Mouse (Mus musculus): ENCODE measurements at regions not wholly inside any gene's neighbourhood (a gene's known extent, or its start where the extent isn't known, plus 50 kb on each side); places are given as distances from the start of the nearest gene placed in this dataset.

- 97% methylated on average over 5 of the region's 5 CpGs for WGBS
- H3K4me3 ChIP-seq (ENCODE audit: insufficient read depth, low read depth, low read length), result no peak overlapping the region
- H3K27me3 ChIP-seq (ENCODE audit: control insufficient read depth, insufficient read depth, low read length), result no peaks in the 10 kb centered on the region
- H3K9ac ChIP-seq (ENCODE audit: low read depth, low read length), result no peak overlapping the region
- TF ChIP-seq POLR2A (IDR thresholded peaks at IDR 0.05; ENCODE audit: extremely low read depth, insufficient read depth, low read length) (no peak), CTCF (IDR thresholded peaks at IDR 0.05; ENCODE audit: low read depth, low read length) (no peak)
- H3K4me1 ChIP-seq (ENCODE audit: control insufficient read depth, insufficient read depth, low read length), result 0 out of 2 replicates have a peak, but pooled peaks cover 2% of the 10 kb centered on the region
- no peaks in the 10 kb centered on the region for H3K79me2 ChIP-seq (ENCODE audit: control insufficient read depth, insufficient read depth, low read length)
- no peak for DNase-seq (ENCODE audit: extremely low read depth, low read depth, low spot score)
- no peak overlapping the region for H3K27ac ChIP-seq (replicated peaks; ENCODE audit: insufficient read depth, low read depth, low read length)
- no peaks in the 10 kb centered on the region for H3K36me3 ChIP-seq (ENCODE audit: control insufficient read depth, insufficient read depth, low read length)
These were observed 123.8 kb upstream of the Hs6st1 start for GRCm38 (mm10) chr1:35944376-35944775.

DNA sequence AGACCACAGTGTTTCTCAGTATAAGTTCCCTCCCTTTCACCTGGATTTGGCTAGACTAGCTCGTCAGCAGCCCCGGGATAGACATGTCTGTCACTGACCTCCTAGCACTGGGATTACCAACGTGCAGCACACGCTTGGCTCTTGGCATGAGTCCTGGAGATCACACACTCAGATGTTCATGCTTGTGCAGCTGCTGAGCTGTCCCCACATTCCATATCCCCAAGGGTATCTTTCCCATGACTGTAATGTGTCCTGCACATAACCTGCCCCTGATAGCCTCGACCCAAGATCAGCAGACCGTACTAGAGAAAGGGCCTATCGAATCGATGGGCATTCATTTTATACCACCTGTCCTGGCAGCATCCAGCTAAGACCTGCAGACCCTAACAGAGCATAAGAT is 123.4 kb upstream of the Hs6st1 start:
- DNase-seq (ENCODE audit: extremely low read depth, low read depth, low spot score), result no peak
- Histone ChIP-seq H3K4me3 (ENCODE audit: insufficient read depth, low read depth, low read length) (no peak overlapping the region), H3K27ac (replicated peaks; ENCODE audit: insufficient read depth, low read depth, low read length) (no peak overlapping the region), H3K79me2 (ENCODE audit: control insufficient read depth, insufficient read depth, low read length) (no peaks in the 10 kb centered on the region), H3K27me3 (ENCODE audit: control insufficient read depth, insufficient read depth, low read length) (no peaks in the 10 kb centered on the region), H3K9ac (ENCODE audit: low read depth, low read length) (no peak overlapping the region), H3K36me3 (ENCODE audit: control insufficient read depth, insufficient read depth, low read length) (no peaks in the 10 kb centered on the region), H3K4me1 (ENCODE audit: control insufficient read depth, insufficient read depth, low read length) (0 out of 2 replicates have a peak, but pooled peaks cover 2% of the 10 kb centered on the region)
- WGBS, result 89% methylated on average over 8 of the region's 8 CpGs
- TF ChIP-seq CTCF (IDR thresholded peaks at IDR 0.05; ENCODE audit: low read depth, low read length), result no peak
- TF ChIP-seq POLR2A (IDR thresholded peaks at IDR 0.05; ENCODE audit: extremely low read depth, insufficient read depth, low read length), result no peak

GRCm38 (mm10) chr1:35945596-35945995 is 122.6 kb upstream of the Hs6st1 start:
- TF ChIP-seq POLR2A (IDR thresholded peaks at IDR 0.05; ENCODE audit: extremely low read depth, insufficient read depth, low read length) (no peak), CTCF (IDR thresholded peaks at IDR 0.05; ENCODE audit: low read depth, low read length) (no peak)
- no peaks in the 10 kb centered on the region for H3K27me3 ChIP-seq (ENCODE audit: control insufficient read depth, insufficient read depth, low read length)
- WGBS, result 86% methylated on average over 4 of the region's 4 CpGs
- no peak for DNase-seq (ENCODE audit: extremely low read depth, low read depth, low spot score)
- no peak overlapping the region for H3K4me3 ChIP-seq (ENCODE audit: insufficient read depth, low read depth, low read length)
- H3K4me1 ChIP-seq (ENCODE audit: control insufficient read depth, insufficient read depth, low read length), result 0 out of 2 replicates have a peak, but pooled peaks cover 2% of the 10 kb centered on the region
- no peaks in the 10 kb centered on the region for H3K36me3 ChIP-seq (ENCODE audit: control insufficient read depth, insufficient read depth, low read length)
- H3K27ac ChIP-seq (replicated peaks; ENCODE audit: insufficient read depth, low read depth, low read length), result no peak overlapping the region
- no peak overlapping the region for H3K9ac ChIP-seq (ENCODE audit: low read depth, low read length)
- no peaks in the 10 kb centered on the region for H3K79me2 ChIP-seq (ENCODE audit: control insufficient read depth, insufficient read depth, low read length)

- H3K27ac ChIP-seq (replicated peaks; ENCODE audit: insufficient read depth, low read depth, low read length), result no peak overlapping the region
- H3K36me3 ChIP-seq (ENCODE audit: control insufficient read depth, insufficient read depth, low read length), result no peaks in the 10 kb centered on the region
- H3K9ac ChIP-seq (ENCODE audit: low read depth, low read length), result no peak overlapping the region
- H3K79me2 ChIP-seq (ENCODE audit: control insufficient read depth, insufficient read depth, low read length), result no peaks in the 10 kb centered on the region
- no peaks in the 10 kb centered on the region for H3K27me3 ChIP-seq (ENCODE audit: control insufficient read depth, insufficient read depth, low read length)
- 0 out of 2 replicates have a peak, but pooled peaks cover 2% of the 10 kb centered on the region for H3K4me1 ChIP-seq (ENCODE audit: control insufficient read depth, insufficient read depth, low read length)
- DNase-seq (ENCODE audit: extremely low read depth, low read depth, low spot score), result no peak
- no peak for TF ChIP-seq POLR2A (IDR thresholded peaks at IDR 0.05; ENCODE audit: extremely low read depth, insufficient read depth, low read length)
- no peak for TF ChIP-seq CTCF (IDR thresholded peaks at IDR 0.05; ENCODE audit: low read depth, low read length)
- H3K4me3 ChIP-seq (ENCODE audit: insufficient read depth, low read depth, low read length), result no peak overlapping the region
- WGBS, result 69% methylated on average over 5 of the region's 5 CpGs
These were observed 120.1 kb upstream of the Hs6st1 start for GRCm38 (mm10) chr1:35948104-35948503.

DNA sequence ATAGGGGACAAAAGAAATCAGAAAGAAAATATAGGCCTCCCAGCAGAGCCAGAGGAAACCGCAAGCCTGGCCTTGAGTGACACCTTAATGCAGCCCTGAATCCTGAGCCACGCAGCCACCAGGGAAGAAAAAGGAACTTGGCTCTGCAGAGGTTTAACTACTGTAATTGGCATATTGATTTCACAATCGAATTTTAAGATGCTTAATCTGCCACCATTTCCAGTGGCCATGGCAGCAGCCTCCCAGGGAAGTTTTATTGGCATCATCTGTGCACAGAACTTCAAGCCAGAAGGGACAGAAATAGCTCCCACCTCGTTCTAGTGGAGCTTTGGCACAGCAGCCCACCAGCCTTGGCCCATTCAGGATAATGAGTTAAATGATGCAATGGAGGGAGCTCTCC is 117.1 kb upstream of the Hs6st1 start:
- no peaks in the 10 kb centered on the region for H3K79me2 ChIP-seq (ENCODE audit: control insufficient read depth, insufficient read depth, low read length)
- H3K27me3 ChIP-seq (ENCODE audit: control insufficient read depth, insufficient read depth, low read length), result no peaks in the 10 kb centered on the region
- 78% methylated on average over 4 of the region's 4 CpGs for WGBS
- no peak overlapping the region for H3K27ac ChIP-seq (replicated peaks; ENCODE audit: insufficient read depth, low read depth, low read length)
- H3K9ac ChIP-seq (ENCODE audit: low read depth, low read length), result no peak overlapping the region
- no peak for DNase-seq (ENCODE audit: extremely low read depth, low read depth, low spot score)
- no peak overlapping the region for H3K4me3 ChIP-seq (ENCODE audit: insufficient read depth, low read depth, low read length)
- H3K36me3 ChIP-seq (ENCODE audit: control insufficient read depth, insufficient read depth, low read length), result no peaks in the 10 kb centered on the region
- H3K4me1 ChIP-seq (ENCODE audit: control insufficient read depth, insufficient read depth, low read length), result 0 out of 2 replicates have a peak, but pooled peaks cover 2% of the 10 kb centered on the region
- TF ChIP-seq CTCF (IDR thresholded peaks at IDR 0.05; ENCODE audit: low read depth, low read length) (no peak), POLR2A (IDR thresholded peaks at IDR 0.05; ENCODE audit: extremely low read depth, insufficient read depth, low read length) (no peak)

DNA sequence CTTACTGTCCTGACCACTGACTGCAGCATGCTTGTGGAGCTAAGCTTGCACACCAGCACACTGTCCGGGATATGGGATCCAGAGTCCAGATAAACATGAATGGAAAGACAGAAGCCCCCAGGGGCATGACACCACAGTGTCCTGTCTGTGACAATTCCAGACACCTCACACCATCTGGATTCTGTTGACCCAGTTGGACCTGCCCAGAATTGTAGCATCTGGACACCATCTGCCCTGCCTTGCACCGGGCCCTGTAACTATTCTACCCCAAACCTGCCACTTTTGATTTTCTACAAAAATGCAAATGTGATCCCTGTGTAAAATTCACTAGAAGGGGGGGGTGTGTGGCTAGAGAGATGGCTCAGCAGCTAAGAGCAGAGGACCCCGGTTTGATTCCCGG is 114.5 kb upstream of the Hs6st1 start:
- 95% methylated on average over 4 of the region's 4 CpGs for WGBS
- Histone ChIP-seq H3K27me3 (ENCODE audit: control insufficient read depth, insufficient read depth, low read length) (no peaks in the 10 kb centered on the region), H3K4me3 (ENCODE audit: insufficient read depth, low read depth, low read length) (no peak overlapping the region), H3K36me3 (ENCODE audit: control insufficient read depth, insufficient read depth, low read length) (no peaks in the 10 kb centered on the region), H3K9ac (ENCODE audit: low read depth, low read length) (no peak overlapping the region), H3K79me2 (ENCODE audit: control insufficient read depth, insufficient read depth, low read length) (no peaks in the 10 kb centered on the region), H3K27ac (replicated peaks; ENCODE audit: insufficient read depth, low read depth, low read length) (no peak overlapping the region), H3K4me1 (ENCODE audit: control insufficient read depth, insufficient read depth, low read length) (no peaks in the 10 kb centered on the region)
- TF ChIP-seq CTCF (IDR thresholded peaks at IDR 0.05; ENCODE audit: low read depth, low read length) (no peak), POLR2A (IDR thresholded peaks at IDR 0.05; ENCODE audit: extremely low read depth, insufficient read depth, low read length) (no peak)
- no peak for DNase-seq (ENCODE audit: extremely low read depth, low read depth, low spot score)
